ENCODE assay signal across 9 mouse cellular contexts in the genomic region with DNA sequence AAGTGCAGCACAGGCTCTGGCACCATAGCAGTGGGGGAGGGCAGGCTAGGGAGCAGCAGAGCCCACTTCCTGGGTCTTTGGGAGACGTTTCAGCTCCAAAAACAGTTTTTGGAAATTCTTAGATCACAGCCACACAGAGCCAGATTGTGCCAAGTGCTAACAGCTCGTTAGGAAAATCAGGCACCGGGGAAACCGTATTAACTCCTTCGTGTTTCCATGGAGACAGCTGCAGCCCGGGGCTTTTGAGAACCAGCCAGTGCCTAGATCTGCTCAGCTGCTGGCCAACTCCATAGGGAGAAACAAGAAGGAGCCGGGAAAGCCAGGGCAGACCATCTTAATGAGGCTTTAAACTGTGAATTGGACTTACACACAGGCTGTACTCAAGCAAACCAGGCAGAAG. TPM values are rescaled to one million over a fixed set of nuclear protein-coding genes. Genes with fewer than 3 reads are reported as not detected.
DNase-seq lines count a peak whose midpoint lies in the region; ATAC-seq lines count a peak whose summit lies in the region.
"Had no signal": no experiment of that assay in that cellular context is flagged by ENCODE, and none has a peak within 500 bp of the region (broad histone marks: within the 10 kb centered on the region; RNA-seq: fewer than 3 reads in every experiment).

No protein-coding gene starts in this region.

- DNase-seq in adrenal gland, postnatal 10 days = peak; percentile 30
- no peak for DNase-seq in adrenal gland, postnatal 4 days (ENCODE audit: low spot score in 2 of 2)
- peak; percentile 72 for DNase-seq in embryo, embryonic 10.5 days (ENCODE audit: low spot score)
- peak; percentile 58 to 68 for DNase-seq in left cerebral cortex, adult 18-20 months (ENCODE audit: low spot score in 2 of 2)
- no peak for DNase-seq in gastrocnemius, postnatal 36 days

- intact Hi-C loops in gastrocnemius, postnatal 36 days (cut with DNase I) = no loop called here

- no peaks in the 10 kb centered on the region for H3K27me3 ChIP-seq in hindbrain, embryonic 15.5 days
- H3K27me3 ChIP-seq in neural tube, embryonic 12.5 days (replicated peaks) = no peaks in the 10 kb centered on the region

- H3K4me2 ChIP-seq in hindbrain, embryonic 15.5 days = peak overlapping the region; percentile 2
- H3K4me2 ChIP-seq in neural tube, embryonic 12.5 days (replicated peaks) = peak overlapping the region; percentile 36; the same call in 1 of the 2 replicates

- H3K36me3 ChIP-seq in hindbrain, embryonic 15.5 days = no peaks in the 10 kb centered on the region
- H3K36me3 ChIP-seq in neural tube, embryonic 12.5 days = no peaks in the 10 kb centered on the region

- H3K9me3 ChIP-seq in hindbrain, embryonic 15.5 days = no peaks in the 10 kb centered on the region
- no peaks in the 10 kb centered on the region for H3K9me3 ChIP-seq in neural tube, embryonic 12.5 days

- ATAC-seq in hindbrain, embryonic 15.5 days (ENCODE audit: low FRiP score, low read depth) = peak; percentile 90
- ATAC-seq in neural tube, embryonic 12.5 days (ENCODE audit: low FRiP score, low read depth) = peak; percentile 84
- ATAC-seq in megakaryocyte, adult 5-6 weeks (ENCODE audit: poor library complexity, severe bottlenecking) = no peak

- WGBS in hindbrain, embryonic 15.5 days = 2% methylated on average over 7 of the region's 7 CpGs
- WGBS in neural tube, embryonic 12.5 days = 9% methylated on average over 7 of the region's 7 CpGs

- H3K4me3 ChIP-seq in hindbrain, embryonic 15.5 days = no peak overlapping the region
- H3K4me3 ChIP-seq in neural tube, embryonic 12.5 days = no peak overlapping the region

- peaks cover 14% of the 10 kb centered on the region for H3K4me1 ChIP-seq in hindbrain, embryonic 15.5 days (replicated peaks)
- H3K4me1 ChIP-seq in neural tube, embryonic 12.5 days = peaks cover 12% of the 10 kb centered on the region

- H3K9ac ChIP-seq in hindbrain, embryonic 15.5 days = no peak overlapping the region
- 0 out of 2 replicates have a peak overlapping the region, but pooled peaks have one; percentile 4 for H3K9ac ChIP-seq in neural tube, embryonic 12.5 days

- peak overlapping the region; percentile 77 for H3K27ac ChIP-seq in hindbrain, embryonic 15.5 days (replicated peaks)
- H3K27ac ChIP-seq in neural tube, embryonic 12.5 days = peak overlapping the region; percentile 0; the same call in 1 of the 2 replicates
- H3K27ac ChIP-seq: macrophage had no signal

RNA-seq across cellular contexts. Expression of a gene that starts 11.9 kb away (rescaled TPM):
- total RNA-seq in adrenal gland, postnatal 10 days (2021) = 10 to 100 TPM; 10.2 to 10.6 TPM
- total RNA-seq in adrenal gland, postnatal 4 days (2021) = 1 to 10 TPM; 3.1 to 4.0 TPM
- 0.68 and 0.73 TPM in 2 replicates for polyA plus RNA-seq in hindbrain, embryonic 15.5 days (2015; fragmentation: Nextera tagmentation; extraction: Ambion mirVana)
- total RNA-seq in left cerebral cortex, adult 18-20 months (2021) = 1 to 10 TPM; 1.8 to 2.6 TPM
- 0.05 and 0.06 TPM in 2 replicates for polyA plus RNA-seq in neural tube, embryonic 12.5 days (2016; fragmentation: Nextera tagmentation; extraction: Ambion mirVana)
- total RNA-seq in gastrocnemius, postnatal 36 days (2021) = 1 to 10 TPM; 5.2 to 6.2 TPM
- not detected in 2 replicates for total RNA-seq in megakaryocyte, adult 5-6 weeks (2015)
- total RNA-seq in megakaryocyte, adult 5-6 weeks (2017) = not detected in 2 replicates
- polyA plus RNA-seq: macrophage had no signal

Comparison
In these comparisons a context has a peak if more than half of its experiments do, and no peak if none do; other contexts are left out.
1. DNase-seq: peak in adrenal gland, postnatal 10 days (single experiment), embryo, embryonic 10.5 days (single experiment) and left cerebral cortex, adult 18-20 months (2 of 2); none in adrenal gland, postnatal 4 days (0 of 2) and gastrocnemius, postnatal 36 days (0 of 2).